Mouse (Mus musculus) heart, adult 2 months (tissue): ENCODE measurements at regions not wholly inside any gene's neighbourhood (a gene's known extent, or its start where the extent isn't known, plus 50 kb on each side); places are given as distances from the start of the nearest gene placed in this dataset.

ENCODE experiments used
- DNase-seq, 2 experiments: peaks; one replicate each; pipeline ENCODE4 v3.0.0; 2021
- H3K27ac ChIP-seq: fragments of 200-600 bp; 2 replicates; pipeline ENCODE4 v1.8.1; 2022
- H3K27me3 ChIP-seq: fragments of 200-500 bp; 2 replicates; pipeline ENCODE4 v1.6.1; 2012; ENCODE audit warnings: mild to moderate bottlenecking, low read length, inconsistent platforms, mixed read lengths; ENCODE audit not compliant: control insufficient read depth, insufficient read depth
- H3K36me3 ChIP-seq: fragments of 200-500 bp; 2 replicates; pipeline ENCODE4 v1.6.1; 2012; ENCODE audit warnings: low read length, inconsistent platforms; ENCODE audit not compliant: control insufficient read depth, insufficient read depth
- H3K4me1 ChIP-seq: fragments of 200-500 bp; 2 replicates; pipeline ENCODE4 v1.6.1; 2011; ENCODE audit warnings: low read length; ENCODE audit not compliant: control insufficient read depth, insufficient read depth
- H3K4me3 ChIP-seq: fragments of 200-600 bp; 2 replicates; pipeline ENCODE4 v1.8.1; 2022
- H3K79me2 ChIP-seq: fragments of 200-500 bp; replicated peaks from 2 replicates; pipeline ENCODE4 v1.6.1; 2012; ENCODE audit warnings: mild to moderate bottlenecking, inconsistent platforms, low read length, moderate library complexity, mixed read lengths; ENCODE audit not compliant: control insufficient read depth, insufficient read depth
- H3K9ac ChIP-seq: fragments of 200-500 bp; 2 replicates; pipeline ENCODE4 v1.6.1; 2012; ENCODE audit warnings: low read depth, mild to moderate bottlenecking, control low read depth, inconsistent platforms, low read length, mixed read lengths
- CTCF ChIP-seq: fragments of 200-600 bp; IDR thresholded peaks from 2 replicates; pipeline ENCODE4 v1.8.1; 2022; ENCODE audit warnings: antibody characterized with exemption, mild to moderate bottlenecking, moderate library complexity
- EP300 ChIP-seq: fragments of 200-500 bp; IDR thresholded peaks from 2 replicates; pipeline ENCODE4 v1.6.1; 2011; ENCODE audit warnings: low read depth, low read length, control low read depth; ENCODE audit not compliant: insufficient read depth
- POLR2A ChIP-seq: fragments of 200-500 bp; IDR thresholded peaks from 2 replicates; pipeline ENCODE4 v1.6.1; 2011; ENCODE audit warnings: mild to moderate bottlenecking, low read depth, low read length, control low read depth; ENCODE audit not compliant: insufficient read depth
- WGBS: fragments of 180-500 bp; shearing (Covaris S2); methylation state at CpG from one replicate; pipeline ENCODE4 v1.1.7; 2018; 5-methylcytosine and 5-hydroxymethylcytosine counted together
- intact Hi-C: fragments of 180-260 bp; cut with DNase I; formaldehyde crosslinking; loops from one replicate; pipeline ENCODE4 v1.15.1; 2025

- H3K27me3 ChIP-seq, result no peaks in the 10 kb centered on the region
- no peaks in the 10 kb centered on the region for H3K79me2 ChIP-seq
- no peaks in the 10 kb centered on the region for H3K4me1 ChIP-seq
- no peak overlapping the region for H3K9ac ChIP-seq
- intact Hi-C loops, result no loop called here
- TF ChIP-seq CTCF, result no peak
- no peak for TF ChIP-seq EP300
- no peak for TF ChIP-seq POLR2A
- 55% methylated on average over 2 of the region's 2 CpGs for WGBS
- DNase-seq, result no peak
- no peak overlapping the region for H3K27ac ChIP-seq
- no peaks in the 10 kb centered on the region for H3K36me3 ChIP-seq
- no peak overlapping the region for H3K4me3 ChIP-seq
Measured at GRCm38 (mm10) chr1:73088494-73088893, 72.8 kb upstream of the Tnp1 start.

DNA sequence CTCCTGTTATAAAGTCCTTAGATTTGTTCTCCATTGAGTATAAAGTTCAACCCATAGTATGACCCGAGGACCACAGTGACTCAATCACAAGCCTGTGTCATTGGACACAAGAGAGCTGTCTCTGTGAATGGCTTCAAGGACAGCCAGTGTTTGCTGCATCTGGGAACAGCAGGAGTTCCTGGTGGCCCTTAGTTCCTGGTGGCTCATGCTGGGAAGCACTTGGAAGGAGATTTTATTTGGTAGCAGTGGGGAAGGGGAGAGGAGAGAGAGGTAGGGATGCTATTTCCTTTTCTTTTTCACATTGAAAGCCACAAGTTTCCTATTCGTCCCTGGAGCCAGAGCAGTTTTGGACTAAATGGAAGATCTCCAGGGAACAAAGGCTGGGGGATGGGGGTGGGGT is 69.2 kb upstream of the Tnp1 start:
- 66% methylated on average over 2 of the region's 2 CpGs for WGBS
- DNase-seq, result no peak
- intact Hi-C loops, result no loop called here
- no peaks in the 10 kb centered on the region for H3K27me3 ChIP-seq
- no peak overlapping the region for H3K9ac ChIP-seq
- H3K36me3 ChIP-seq, result no peaks in the 10 kb centered on the region
- TF ChIP-seq CTCF, result no peak
- no peak for TF ChIP-seq EP300
- no peak for TF ChIP-seq POLR2A
- H3K27ac ChIP-seq, result no peak overlapping the region
- H3K4me3 ChIP-seq, result no peak overlapping the region
- no peaks in the 10 kb centered on the region for H3K4me1 ChIP-seq
- H3K79me2 ChIP-seq, result no peaks in the 10 kb centered on the region

GRCm38 (mm10) chr1:73083396-73083795 is 67.7 kb upstream of the Tnp1 start:
- DNase-seq, result no peak
- H3K27ac ChIP-seq, result no peak overlapping the region
- intact Hi-C loops, result no loop called here
- H3K4me3 ChIP-seq, result no peak overlapping the region
- H3K4me1 ChIP-seq, result no peaks in the 10 kb centered on the region
- no peaks in the 10 kb centered on the region for H3K79me2 ChIP-seq
- no peak for TF ChIP-seq EP300
- TF ChIP-seq POLR2A, result no peak
- no peak for TF ChIP-seq CTCF
- H3K9ac ChIP-seq, result no peak overlapping the region
- H3K36me3 ChIP-seq, result no peaks in the 10 kb centered on the region
- 92% methylated on average over 3 of the region's 3 CpGs for WGBS
- no peaks in the 10 kb centered on the region for H3K27me3 ChIP-seq

- no peak for DNase-seq
- Histone ChIP-seq H3K27ac (no peak overlapping the region), H3K27me3 (no peaks in the 10 kb centered on the region; the same call in 1 of the 2 replicates), H3K79me2 (no peaks in the 10 kb centered on the region), H3K36me3 (no peaks in the 10 kb centered on the region), H3K4me3 (no peak overlapping the region), H3K9ac (no peak overlapping the region), H3K4me1 (no peaks in the 10 kb centered on the region)
- 83% methylated on average over 2 of the region's 2 CpGs for WGBS
- TF ChIP-seq CTCF, result no peak
- no peak for TF ChIP-seq EP300
- no peak for TF ChIP-seq POLR2A
- intact Hi-C loops, result no loop called here
Measured at GRCm38 (mm10) chr1:73079518-73079917, 63.8 kb upstream of the Tnp1 start.

- Histone ChIP-seq H3K36me3 (no peaks in the 10 kb centered on the region), H3K27me3 (no peaks in the 10 kb centered on the region; the same call in 1 of the 2 replicates), H3K4me1 (no peaks in the 10 kb centered on the region), H3K9ac (no peak overlapping the region), H3K79me2 (no peaks in the 10 kb centered on the region), H3K4me3 (no peak overlapping the region), H3K27ac (no peak overlapping the region)
- DNase-seq, result no peak
- no peak for TF ChIP-seq POLR2A
- no peak for TF ChIP-seq EP300
- no peak for TF ChIP-seq CTCF
- WGBS, result 93% methylated on average over 4 of the region's 4 CpGs
- intact Hi-C loops, result no loop called here
Measured at GRCm38 (mm10) chr1:73077156-73077555, 61.4 kb upstream of the Tnp1 start.

- TF ChIP-seq EP300 (no peak), POLR2A (no peak), CTCF (no peak)
- Histone ChIP-seq H3K4me3 (no peak overlapping the region), H3K36me3 (no peaks in the 10 kb centered on the region), H3K4me1 (no peaks in the 10 kb centered on the region), H3K9ac (no peak overlapping the region), H3K27me3 (no peaks in the 10 kb centered on the region; the same call in 1 of the 2 replicates), H3K27ac (no peak overlapping the region), H3K79me2 (no peaks in the 10 kb centered on the region)
- WGBS, result 86% methylated on average over 6 of the region's 6 CpGs
- DNase-seq, result no peak
- intact Hi-C loops, result no loop called here
Measured at GRCm38 (mm10) chr1:73075699-73076373, 60.1 kb upstream of the Tnp1 start.
